Mouse (Mus musculus): ENCODE data around the gene Gjd3.

DNA sequence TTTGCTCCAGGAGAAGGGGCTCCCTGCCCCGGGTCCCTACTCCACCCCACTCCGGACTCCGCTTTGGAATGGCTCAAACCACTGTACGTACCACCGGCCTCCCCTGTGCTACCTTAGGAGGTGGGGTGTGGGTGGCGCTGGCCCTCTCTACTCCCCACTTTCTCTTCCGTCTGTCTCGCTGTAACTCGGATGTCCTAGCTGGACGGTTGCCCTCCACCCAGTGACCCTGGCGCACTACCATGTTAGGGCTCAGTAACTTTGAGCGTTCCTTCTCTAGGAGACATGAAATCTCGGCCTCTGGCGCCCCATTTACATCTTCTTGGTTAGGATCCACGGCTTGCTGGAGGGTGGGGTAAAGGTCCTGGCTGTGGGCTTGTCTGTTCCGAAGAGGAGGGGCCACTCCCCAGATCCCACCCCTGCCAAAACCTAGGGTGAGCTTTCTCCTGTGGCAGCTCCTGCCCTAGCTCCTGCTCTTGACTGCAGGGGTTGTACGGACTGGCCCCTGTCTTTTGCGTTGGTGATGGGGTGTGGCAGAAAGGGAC, 21.7 kb downstream of the Gjd3 start:
- TF ChIP-seq CTCF (IDR thresholded peaks at IDR 0.05; ENCODE audit: control insufficient read depth, insufficient read depth, insufficient read length): no peak
- no peak for TF ChIP-seq MYOD1 (IDR thresholded peaks at IDR 0.05; ENCODE audit: control insufficient read depth, insufficient read length, low read depth)
- TF ChIP-seq MAX (IDR thresholded peaks at IDR 0.05): no peak
